Mouse (Mus musculus) kidney, adult 18-20 months (tissue): ENCODE measurements around the gene 8030474K03Rik.
A peak's percentile ranks its signal among the peaks of the same experiment; 100 is the strongest.
"Not testable (repeated sequence)": the region's sequence is repeated elsewhere in the genome, so short reads cannot be mapped to it uniquely, and the experiment has no call there.

Source experiments
- DNase-seq: peaks from one replicate; pipeline ENCODE4 v3.0.0; 2021

The 8030474K03Rik gene

GRCm38 (mm10) chrX:101794342-101794741 is at the start of gene 8030474K03Rik, which contains the start of gene Gm4779:
Gene 8030474K03Rik (plus strand): TSS chrX:101794656.
Gene Gm4779 (minus strand): TSS chrX:101794423.
- DNase-seq = no peak

GRCm38 (mm10) chrX:101750144-101750543 is 44.3 kb upstream of the 8030474K03Rik start:
- DNase-seq = no peak

GRCm38 (mm10) chrX:101754478-101754877 is 40.0 kb upstream of the 8030474K03Rik start:
- DNase-seq = peak; percentile 21

- DNase-seq = no peak
Observed at GRCm38 (mm10) chrX:101764621-101765020, 29.8 kb upstream of the 8030474K03Rik start.

- DNase-seq = no peak
Observed at GRCm38 (mm10) chrX:101765111-101765510, 29.3 kb upstream of the 8030474K03Rik start.

GRCm38 (mm10) chrX:101767280-101767679 is 27.2 kb upstream of the 8030474K03Rik start:
- DNase-seq = no peak

GRCm38 (mm10) chrX:101769478-101769877 is 25.0 kb upstream of the 8030474K03Rik start:
- DNase-seq = no peak

- DNase-seq = no peak
Observed at GRCm38 (mm10) chrX:101770307-101770706, 24.1 kb upstream of the 8030474K03Rik start.

- peak; percentile 58 for DNase-seq
Observed at GRCm38 (mm10) chrX:101772035-101772434, 22.4 kb upstream of the 8030474K03Rik start.

GRCm38 (mm10) chrX:101791551-101791950 is 2.9 kb upstream of the 8030474K03Rik start:
- peak; percentile 69 for DNase-seq

GRCm38 (mm10) chrX:101805512-101805911 is 11.1 kb downstream of the 8030474K03Rik start:
- no peak for DNase-seq

- DNase-seq = no peak
Observed at GRCm38 (mm10) chrX:101811750-101812149, 17.3 kb downstream of the 8030474K03Rik start.

- DNase-seq = peak; percentile 11
Observed at GRCm38 (mm10) chrX:101819163-101819562, 24.7 kb downstream of the 8030474K03Rik start.

GRCm38 (mm10) chrX:101819980-101820379 is 25.5 kb downstream of the 8030474K03Rik start:
- not testable (repeated sequence) for DNase-seq

- peak; percentile 17 for DNase-seq
Observed at GRCm38 (mm10) chrX:101847191-101847795, 52.8 kb downstream of the 8030474K03Rik start.
